Mouse (Mus musculus) liver, adult 2 months (tissue): Measurements from ENCODE around the gene Clcn6. TPM values are rescaled to one million over a fixed set of nuclear protein-coding genes. Genes with fewer than 3 reads are reported as not detected.

Experiments
- DNase-seq: peaks from one replicate; pipeline ENCODE4 v3.0.0-alpha.2; 2011; ENCODE audit warnings: low read depth, low spot score; ENCODE audit errors: extremely low read depth
- H3K27ac ChIP-seq: fragments of 200-500 bp; replicated peaks from 2 replicates; pipeline ENCODE4 v1.5.1; 2012; ENCODE audit warnings: low read depth, mild to moderate bottlenecking, control low read depth, inconsistent platforms, low read length; ENCODE audit not compliant: insufficient read depth
- H3K27me3 ChIP-seq: fragments of 200-500 bp; 2 replicates; pipeline ENCODE4 v1.6.1; 2012; ENCODE audit warnings: mild to moderate bottlenecking, moderate library complexity, low read length, inconsistent platforms; ENCODE audit not compliant: control insufficient read depth, insufficient read depth
- H3K36me3 ChIP-seq: fragments of 200-500 bp; 2 replicates; pipeline ENCODE4 v1.6.1; 2012; ENCODE audit warnings: low read length, inconsistent platforms; ENCODE audit not compliant: control insufficient read depth, insufficient read depth
- H3K4me1 ChIP-seq: fragments of 200-500 bp; 2 replicates; pipeline ENCODE4 v1.6.1; 2011; ENCODE audit warnings: low read length; ENCODE audit not compliant: control insufficient read depth, insufficient read depth
- H3K4me3 ChIP-seq: fragments of 200-500 bp; 2 replicates; pipeline ENCODE4 v1.5.1; 2011; ENCODE audit warnings: low read depth, mild to moderate bottlenecking, control low read depth, low read length, moderate library complexity; ENCODE audit not compliant: insufficient read depth
- H3K79me2 ChIP-seq: fragments of 200-500 bp; 2 replicates; pipeline ENCODE4 v1.6.1; 2012; ENCODE audit warnings: inconsistent platforms, mild to moderate bottlenecking, low read length, moderate library complexity; ENCODE audit not compliant: control insufficient read depth, insufficient read depth
- H3K9ac ChIP-seq: fragments of 200-500 bp; 2 replicates; pipeline ENCODE4 v1.6.1; 2012; ENCODE audit warnings: low read depth, mild to moderate bottlenecking, control low read depth, inconsistent platforms, low read length
- CTCF ChIP-seq: fragments of 200-500 bp; IDR thresholded peaks from 2 replicates; pipeline ENCODE4 v1.5.1; 2011; ENCODE audit warnings: low read depth, low read length, control low read depth
- POLR2A ChIP-seq: fragments of 200-500 bp; IDR thresholded peaks from 2 replicates; pipeline ENCODE4 v1.6.1; 2011; ENCODE audit warnings: low read length, control low read depth; ENCODE audit not compliant: insufficient read depth; ENCODE audit errors: extremely low read depth
- WGBS: fragments of 180-500 bp; shearing (Covaris S2); methylation state at CpG from one replicate; pipeline ENCODE4 v1.1.7; 2018; 5-methylcytosine and 5-hydroxymethylcytosine counted together
- polyA plus RNA-seq: library from polyadenylated mRNA; depleted of rRNA; stranded (reverse); fragments of >200 nt; gene quantifications from 2 replicates; pipeline ENCODE4 v1.2.3, GENCODE M21; 2012
- total RNA-seq: library from RNA; depleted of rRNA; stranded (reverse); fragments of >200 nt; gene quantifications from 2 replicates; pipeline ENCODE4 v1.2.3, GENCODE M21; 2014

The Clcn6 gene
- total and polyA plus RNA-seq, 2 experiments, result 1.8 to 5.3 TPM

GRCm38 (mm10) chr4:148058218-148058819 is 19.7 kb upstream of the Clcn6 start:
- H3K79me2 ChIP-seq, result no peaks in the 10 kb centered on the region
- no peak overlapping the region for H3K27ac ChIP-seq
- 92% methylated on average over 9 of the region's 9 CpGs for WGBS
- H3K9ac ChIP-seq, result no peak overlapping the region
- TF ChIP-seq CTCF (no peak), POLR2A (no peak)
- H3K36me3 ChIP-seq, result peaks cover 7% of the 10 kb centered on the region; the same call in 1 of the 2 replicates
- no peak overlapping the region for H3K4me3 ChIP-seq
- DNase-seq, result no peak
- peaks cover 13% of the 10 kb centered on the region for H3K4me1 ChIP-seq
- H3K27me3 ChIP-seq, result no peaks in the 10 kb centered on the region

- H3K4me1 ChIP-seq, result peaks cover 13% of the 10 kb centered on the region
- TF ChIP-seq CTCF (no peak), POLR2A (no peak)
- H3K4me3 ChIP-seq, result no peak overlapping the region
- H3K27ac ChIP-seq, result no peak overlapping the region
- no peaks in the 10 kb centered on the region for H3K27me3 ChIP-seq
- peaks cover 11% of the 10 kb centered on the region; the same call in 1 of the 2 replicates for H3K36me3 ChIP-seq
- no peaks in the 10 kb centered on the region for H3K79me2 ChIP-seq
- 80% methylated on average over 5 of the region's 5 CpGs for WGBS
- H3K9ac ChIP-seq, result no peak overlapping the region
- DNase-seq, result no peak
Observed at GRCm38 (mm10) chr4:148057661-148058209, 19.1 kb upstream of the Clcn6 start.

- Histone ChIP-seq H3K9ac (no peak overlapping the region), H3K36me3 (peaks cover 12% of the 10 kb centered on the region; the same call in 1 of the 2 replicates), H3K4me3 (no peak overlapping the region), H3K4me1 (peaks cover 13% of the 10 kb centered on the region), H3K27me3 (no peaks in the 10 kb centered on the region), H3K79me2 (no peaks in the 10 kb centered on the region), H3K27ac (peak overlapping the region; percentile 37)
- 20% methylated on average over 4 of the region's 4 CpGs for WGBS
- peak; percentile 30 for TF ChIP-seq CTCF
- TF ChIP-seq POLR2A, result no peak
- peak; percentile 95 for DNase-seq
Observed at GRCm38 (mm10) chr4:148056801-148057200, 18.2 kb upstream of the Clcn6 start.

- Histone ChIP-seq H3K4me1 (peaks cover 13% of the 10 kb centered on the region), H3K79me2 (no peaks in the 10 kb centered on the region), H3K4me3 (no peak overlapping the region), H3K27ac (peak overlapping the region; percentile 37), H3K36me3 (peaks cover 17% of the 10 kb centered on the region; the same call in 1 of the 2 replicates), H3K27me3 (no peaks in the 10 kb centered on the region), H3K9ac (peak overlapping the region; percentile 15; the same call in 1 of the 2 replicates)
- 64% methylated on average over 7 of the region's 7 CpGs for WGBS
- no peak for DNase-seq
- TF ChIP-seq POLR2A (no peak), CTCF (no peak)
Observed at GRCm38 (mm10) chr4:148056246-148056645, 17.6 kb upstream of the Clcn6 start.

- Histone ChIP-seq H3K4me1 (peaks cover 13% of the 10 kb centered on the region), H3K4me3 (no peak overlapping the region), H3K9ac (no peak overlapping the region), H3K27me3 (no peaks in the 10 kb centered on the region), H3K27ac (no peak overlapping the region), H3K79me2 (no peaks in the 10 kb centered on the region), H3K36me3 (peaks cover 17% of the 10 kb centered on the region; the same call in 1 of the 2 replicates)
- TF ChIP-seq CTCF (no peak), POLR2A (no peak)
- DNase-seq, result no peak
- 94% methylated on average over 21 of the region's 21 CpGs for whole genome bisulfite sequencing
Observed at GRCm38 (mm10) chr4:148054961-148055695, 16.5 kb upstream of the Clcn6 start.
